Mouse (Mus musculus): ENCODE results near the gene Ptprd.

Gene Ptprd

DNA sequence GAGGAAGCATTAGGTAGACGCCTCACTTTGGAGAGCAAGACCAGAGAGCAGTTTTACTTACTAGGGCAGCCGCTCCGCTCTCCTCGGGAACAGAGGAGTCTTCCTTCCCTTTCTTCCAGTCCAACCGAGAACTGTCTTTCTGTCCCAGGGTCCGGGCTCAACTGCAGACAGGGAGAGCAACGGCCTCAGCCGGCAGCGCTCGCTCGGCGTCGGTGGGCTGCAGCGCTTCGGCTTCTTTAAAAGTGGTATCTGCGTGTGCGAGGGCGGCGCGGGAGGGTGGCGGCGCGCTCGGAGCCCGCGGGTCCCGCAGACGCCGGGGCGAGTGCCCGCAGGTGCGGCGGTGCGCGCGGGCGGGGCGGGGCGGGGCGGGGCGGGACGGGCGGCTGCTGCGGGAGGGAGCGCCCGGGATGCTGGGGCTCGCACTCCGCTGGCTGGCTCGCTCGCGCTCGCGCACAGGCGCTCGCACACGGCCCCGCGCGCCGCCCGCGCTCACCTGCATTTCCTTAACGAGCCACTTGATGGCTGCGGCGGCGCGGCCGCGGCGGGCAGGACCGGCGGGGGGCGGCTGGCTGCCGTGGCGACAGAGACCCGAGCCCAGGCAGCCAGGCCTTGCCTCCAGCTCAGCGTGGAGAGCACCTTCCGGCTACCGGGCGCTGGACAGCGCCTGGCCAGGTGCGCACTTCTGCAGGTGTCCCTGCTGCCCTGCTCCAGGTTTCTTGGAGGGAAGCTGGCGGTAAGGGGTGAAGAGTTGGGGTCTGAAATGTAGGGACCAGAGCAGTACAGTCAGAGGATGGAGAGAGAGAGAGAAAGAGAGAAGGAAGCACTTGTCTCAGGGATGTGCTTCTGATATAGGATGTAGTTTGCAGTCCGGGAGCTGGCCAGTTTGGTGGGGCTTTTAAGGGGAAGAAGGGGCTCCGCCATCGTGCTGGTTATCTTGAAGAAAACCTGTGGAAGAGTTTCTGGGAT is at the start of gene Ptprd:
Ptprd (minus strand) TSS at position 433 of the 966 bp plus-strand sequence.
- peak; percentile 77 for DNase-seq (ENCODE audit: low spot score)

GRCm38 (mm10) chr4:78235820-78236219 is 24.1 kb upstream of the Ptprd start:
- no peak for DNase-seq (ENCODE audit: low spot score)

- no peak for DNase-seq (ENCODE audit: low spot score)
Observed at GRCm38 (mm10) chr4:78235316-78235715, 23.6 kb upstream of the Ptprd start.

- no peak for DNase-seq (ENCODE audit: low spot score)
Observed at GRCm38 (mm10) chr4:78234681-78235080, 22.9 kb upstream of the Ptprd start.

GRCm38 (mm10) chr4:78213949-78214348 is 2.2 kb upstream of the Ptprd start:
- no peak for DNase-seq (ENCODE audit: low spot score)

- no peak for DNase-seq (ENCODE audit: low spot score)
Observed at GRCm38 (mm10) chr4:78212941-78213340, 1.2 kb upstream of the Ptprd start.

DNA sequence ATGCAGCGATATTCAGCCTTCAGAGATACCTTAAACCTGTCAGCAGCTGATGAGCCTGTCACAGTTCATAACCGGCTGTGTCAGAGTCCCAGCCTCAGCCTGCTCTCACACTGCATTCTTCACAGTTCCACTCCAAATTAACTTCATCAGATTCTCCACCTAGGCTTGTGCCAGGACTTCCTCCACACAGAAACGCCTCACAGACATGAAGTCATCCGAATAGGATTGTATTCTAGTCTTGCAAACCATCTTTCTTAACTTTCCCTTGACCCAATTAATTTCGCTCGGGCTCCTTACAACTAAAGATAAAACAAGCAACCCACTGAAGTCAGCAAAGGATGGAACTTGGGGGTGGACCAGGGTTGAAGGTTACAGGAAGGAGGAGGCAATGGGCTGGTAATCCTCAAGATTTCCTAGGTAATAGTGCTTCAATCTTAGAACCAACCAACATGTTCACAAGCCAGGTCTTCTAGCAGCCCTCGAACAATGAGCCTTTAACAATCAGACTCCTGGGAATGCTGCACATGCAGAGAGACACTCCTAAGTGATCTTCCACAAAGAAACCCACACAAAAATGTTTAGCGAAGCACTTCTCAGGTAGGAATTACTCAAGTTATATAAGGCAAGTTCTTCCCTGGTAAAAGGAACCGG is 758 bp downstream of the Ptprd start:
- DNase-seq (ENCODE audit: low spot score) = peak; percentile 11

GRCm38 (mm10) chr4:78205018-78205417 is 6.7 kb downstream of the Ptprd start:
- no peak for DNase-seq (ENCODE audit: low spot score)

DNA sequence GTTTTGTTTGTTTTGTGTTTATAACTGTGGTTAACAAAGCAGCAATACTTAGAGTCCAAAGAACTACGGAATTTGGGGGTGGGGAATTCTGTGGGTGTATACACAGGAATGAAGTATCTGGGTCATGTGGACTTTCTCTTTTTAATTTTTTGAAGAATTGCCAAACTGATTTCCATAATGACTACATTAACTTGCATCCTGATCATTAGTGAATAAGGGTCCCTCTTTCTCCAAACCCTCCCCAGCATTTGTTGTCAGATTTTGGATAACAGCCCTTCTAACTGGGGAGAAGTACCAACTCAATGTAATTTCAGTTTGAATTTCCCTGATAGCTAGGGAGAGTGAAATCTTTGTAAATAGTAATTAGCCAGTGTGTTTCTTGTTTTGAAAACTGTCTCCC is 43.3 kb downstream of the Ptprd start:
- DNase-seq (ENCODE audit: low spot score) = no peak

DNA sequence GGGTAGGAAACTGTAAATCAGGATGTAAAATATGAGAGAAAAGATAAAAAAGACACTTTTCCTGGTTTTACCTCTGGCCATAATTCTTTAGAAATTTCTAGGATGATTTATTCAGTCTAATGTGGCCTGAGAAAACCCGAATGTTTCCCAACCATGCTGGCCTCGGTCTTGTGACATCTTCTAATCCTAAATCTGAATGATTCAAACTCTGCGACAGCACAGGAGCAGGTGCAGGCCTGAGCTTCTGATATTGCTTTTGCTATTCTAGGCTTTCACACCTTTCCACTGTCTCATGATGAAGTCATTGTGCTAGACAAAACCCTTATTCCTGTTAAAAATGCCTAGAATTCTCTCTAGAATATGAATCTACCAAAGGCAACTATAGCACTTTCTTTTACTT is 51.3 kb downstream of the Ptprd start:
- no peak for DNase-seq (ENCODE audit: low spot score)

DNA sequence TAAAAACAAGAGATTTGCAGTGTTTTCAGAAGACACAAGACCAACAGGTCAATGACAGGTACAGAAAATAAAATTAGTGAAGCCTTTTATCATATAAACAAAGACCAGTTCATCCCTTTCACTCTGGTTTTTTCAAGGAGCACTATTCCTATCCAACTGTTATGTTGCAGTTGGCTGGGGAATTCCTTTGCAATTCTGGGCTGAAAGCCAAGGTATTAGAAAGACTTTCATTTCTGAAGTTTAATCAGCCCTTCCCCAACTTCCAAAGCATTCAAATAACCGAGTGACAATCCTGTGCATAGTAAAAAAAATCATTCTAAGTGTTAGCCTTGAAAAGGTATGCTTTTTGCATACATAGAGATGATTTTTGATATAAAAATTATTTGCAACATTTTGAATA is 61.2 kb downstream of the Ptprd start:
- DNase-seq (ENCODE audit: low spot score) = no peak

DNA sequence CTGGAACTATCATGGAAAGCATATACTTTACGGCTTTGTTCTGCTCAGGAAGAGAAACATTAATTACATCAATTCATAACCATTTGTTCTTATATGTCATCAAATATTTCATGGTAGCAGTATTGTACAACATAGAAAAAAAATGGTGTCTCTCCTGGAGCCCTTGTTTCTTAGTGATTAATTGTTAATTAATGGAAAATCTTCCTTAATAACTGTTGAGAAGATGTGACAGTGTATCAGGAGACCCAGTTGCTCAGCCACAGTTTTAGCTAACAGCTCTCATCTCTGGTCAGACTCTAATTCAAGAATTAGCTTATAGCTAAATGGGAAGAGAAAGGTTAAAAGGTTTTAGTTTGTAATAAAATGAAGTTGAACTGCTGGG is 69.0 kb downstream of the Ptprd start:
- no peak for DNase-seq (ENCODE audit: low spot score)

DNA sequence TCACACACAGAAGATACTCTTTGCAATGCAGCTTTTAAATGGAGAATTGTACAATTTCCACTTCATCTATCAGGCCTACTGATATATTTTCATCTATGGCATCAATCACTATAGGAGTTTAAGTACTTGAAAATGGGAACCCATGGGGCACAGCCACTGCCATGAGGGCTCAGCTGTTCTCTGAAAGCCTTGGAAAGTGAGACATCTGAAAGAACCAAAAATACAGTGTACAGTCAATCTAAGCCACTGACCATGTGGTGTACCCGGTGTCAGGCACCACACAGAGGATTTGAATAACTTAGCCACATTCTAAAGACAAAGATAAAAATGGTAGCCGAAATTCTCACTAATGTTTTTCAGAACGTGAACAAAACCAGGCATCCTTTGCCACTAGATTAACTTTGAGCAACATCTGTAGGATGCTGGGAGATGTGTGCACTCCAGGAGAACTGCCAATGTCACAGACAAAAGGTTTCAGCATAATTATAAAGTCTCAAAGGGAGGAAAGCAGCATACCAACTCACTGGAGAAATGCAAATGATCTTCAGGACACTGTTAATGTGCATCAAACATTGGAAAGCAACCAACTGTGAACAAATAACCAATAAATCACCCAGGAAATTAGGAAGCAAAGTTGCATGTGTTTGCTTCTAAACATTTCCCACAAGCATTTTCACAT is 69.5 kb downstream of the Ptprd start:
- DNase-seq (ENCODE audit: low spot score) = peak; percentile 4

GRCm38 (mm10) chr4:78110898-78111297 is 100.9 kb downstream of the Ptprd start:
- DNase-seq (ENCODE audit: low spot score) = peak; percentile 5

DNA sequence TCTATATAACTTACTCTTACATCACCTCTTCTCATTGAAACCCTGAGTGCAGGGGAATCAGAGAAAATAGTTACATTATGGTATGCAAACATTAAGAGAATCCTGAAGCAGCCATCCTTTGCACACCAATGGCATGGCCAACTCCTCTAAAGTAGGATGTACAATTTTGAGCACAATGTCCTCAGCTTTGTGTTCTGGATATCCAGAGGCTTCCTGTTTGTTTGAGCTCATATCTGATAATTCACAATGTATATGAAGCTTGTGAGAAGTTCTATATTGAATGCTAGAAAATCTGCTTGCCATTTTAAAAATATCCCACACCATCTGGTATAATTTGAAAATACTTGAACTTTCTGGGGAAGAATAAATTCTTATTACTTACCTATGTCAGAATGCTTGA is 114.2 kb downstream of the Ptprd start:
- no peak for DNase-seq (ENCODE audit: low spot score)

DNA sequence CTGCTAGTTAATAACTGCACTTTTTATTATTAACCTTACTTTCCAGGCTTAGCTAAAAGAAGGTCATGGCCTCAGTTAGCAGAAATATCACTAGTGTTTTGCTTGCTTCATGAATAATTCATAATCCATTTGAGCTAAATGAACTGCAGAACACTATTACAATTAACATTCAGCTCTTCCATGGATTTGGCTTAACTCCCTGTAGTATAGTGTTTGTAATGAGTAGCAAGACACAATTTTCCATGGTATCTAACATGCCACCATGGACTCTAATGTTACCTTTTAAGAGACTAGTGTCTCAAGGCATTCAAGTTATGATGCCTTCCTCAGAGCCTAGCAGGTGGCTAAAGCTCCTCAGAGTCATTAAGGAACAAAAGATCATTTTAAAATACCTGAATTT is 129.0 kb downstream of the Ptprd start:
- DNase-seq (ENCODE audit: low spot score) = no peak

GRCm38 (mm10) chr4:78077499-78077898 is 134.3 kb downstream of the Ptprd start:
- DNase-seq (ENCODE audit: low spot score) = no peak

GRCm38 (mm10) chr4:78077087-78077486 is 134.7 kb downstream of the Ptprd start:
- no peak for DNase-seq (ENCODE audit: low spot score)

GRCm38 (mm10) chr4:78038401-78038800 is 173.4 kb downstream of the Ptprd start:
- peak; percentile 3 for DNase-seq (ENCODE audit: low spot score)

DNA sequence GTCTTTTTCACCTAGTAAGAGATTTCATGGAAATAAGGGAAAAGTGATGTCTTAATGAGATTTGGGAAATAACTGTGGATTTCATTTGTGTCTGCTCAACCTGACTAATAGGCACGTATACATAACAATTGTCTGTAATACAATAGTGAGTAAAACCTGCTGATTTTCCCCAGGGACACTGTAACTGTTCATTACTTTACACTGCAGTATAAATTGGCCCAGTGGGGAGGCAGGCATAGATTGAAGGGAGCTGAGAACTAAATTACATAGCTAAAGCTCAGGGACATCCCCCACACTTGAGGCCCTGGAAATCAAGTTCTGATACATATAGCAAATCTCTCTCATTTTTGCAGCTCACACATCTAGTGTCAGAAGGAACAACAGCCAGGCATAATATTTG is 209.7 kb downstream of the Ptprd start:
- DNase-seq (ENCODE audit: low spot score) = peak; percentile 2

- DNase-seq (ENCODE audit: low spot score) = no peak
Observed at GRCm38 (mm10) chr4:77992709-77993108, 219.1 kb downstream of the Ptprd start.

DNA sequence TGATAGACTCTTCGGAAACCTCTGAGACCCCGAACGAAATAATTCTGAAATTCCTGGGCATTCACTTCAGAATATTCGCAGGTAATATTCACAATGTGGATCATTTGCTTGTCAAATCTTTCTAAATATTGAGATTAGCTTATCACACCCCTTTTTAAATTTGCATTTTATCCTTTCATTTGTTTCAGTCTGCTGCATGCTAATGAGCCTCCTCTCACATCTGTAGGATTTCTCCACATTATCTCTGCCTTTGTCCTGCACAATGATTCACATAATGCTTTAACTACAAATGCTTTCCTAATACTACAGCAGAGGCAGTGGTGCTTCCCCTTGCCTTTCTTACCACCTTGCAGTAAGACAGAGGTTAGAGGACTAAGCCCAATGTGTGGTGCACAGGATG is 229.7 kb downstream of the Ptprd start:
- no peak for DNase-seq (ENCODE audit: low spot score)

DNA sequence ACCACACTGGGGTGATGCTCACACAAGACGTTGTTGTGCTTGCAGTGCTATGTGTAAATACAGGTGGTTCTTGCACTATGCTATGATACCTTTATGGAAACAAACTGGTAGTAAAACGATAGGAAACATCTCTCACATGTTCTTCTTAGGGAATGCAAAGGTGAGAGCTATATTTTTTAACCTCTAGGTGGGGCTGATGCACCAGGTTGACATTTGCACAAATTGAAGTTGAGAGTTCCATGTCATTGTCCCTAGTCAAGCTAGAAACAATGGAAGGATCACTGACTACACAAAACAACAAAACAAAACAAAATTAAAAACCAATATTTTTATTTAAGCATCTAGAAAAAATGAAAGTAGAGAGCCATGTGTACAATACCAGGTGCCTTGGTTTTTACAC is 250.1 kb downstream of the Ptprd start:
- DNase-seq (ENCODE audit: low spot score) = peak; percentile 64
